Mouse (Mus musculus) liver, embryonic 16.5 days (tissue): Measurements from ENCODE around the gene Stx5a. TPM values are rescaled to one million over a fixed set of nuclear protein-coding genes. Genes with fewer than 3 reads are reported as not detected.
"Not testable (repeated sequence)": the region's sequence is repeated elsewhere in the genome, so short reads cannot be mapped to it uniquely, and the experiment has no call there.

Source experiments
- ATAC-seq: fragments of 200-750 bp; cut with Nextera tagmentation; 2 replicates; pipeline ENCODE4 v1.8.0; 2017; ENCODE audit warnings: low read depth, mild to moderate bottlenecking, moderate number of reproducible peaks, moderate library complexity
- H3K27ac ChIP-seq: fragments of 300-500 bp; sonication (generic); 2 replicates; pipeline ENCODE4 v1.5.1; 2014; ENCODE audit warnings: mild to moderate bottlenecking, low read length
- H3K27me3 ChIP-seq: fragments of 300-500 bp; sonication (generic); 2 replicates; pipeline ENCODE4 v1.6.1; 2014; ENCODE audit warnings: low read depth, low read length, mixed read lengths; ENCODE audit not compliant: control insufficient read depth, insufficient read depth
- H3K36me3 ChIP-seq: fragments of 300-500 bp; sonication (generic); 2 replicates; pipeline ENCODE4 v1.6.1; 2014; ENCODE audit warnings: mild to moderate bottlenecking; ENCODE audit not compliant: control insufficient read depth, insufficient read depth
- H3K4me1 ChIP-seq: fragments of 300-500 bp; sonication (generic); 2 replicates; pipeline ENCODE4 v1.6.1; 2014; ENCODE audit warnings: low read depth, low read length, mixed read lengths; ENCODE audit not compliant: control insufficient read depth
- H3K4me2 ChIP-seq: fragments of 300-500 bp; sonication (generic); 2 replicates; pipeline ENCODE4 v1.6.1; 2014; ENCODE audit warnings: low read depth, low read length, mixed read lengths
- H3K4me3 ChIP-seq: fragments of 300-500 bp; sonication (generic); 2 replicates; pipeline ENCODE4 v1.5.1; 2014; ENCODE audit warnings: low read depth, mild to moderate bottlenecking, low read length
- H3K9ac ChIP-seq: fragments of 300-500 bp; sonication (generic); 2 replicates; pipeline ENCODE4 v1.6.1; 2014; ENCODE audit warnings: low read depth, low read length
- H3K9me3 ChIP-seq: fragments of 300-500 bp; sonication (generic); replicated peaks from 2 replicates; pipeline ENCODE4 v1.6.1; 2016; ENCODE audit warnings: low read length; ENCODE audit not compliant: control insufficient read depth
- WGBS: fragments of 180-500 bp; shearing (Covaris S2); extraction: QIAGEN DNeasy Blood & Tissue Kit; methylation state at CpG from one replicate; pipeline ENCODE4 v1.1.7; 2014; ENCODE audit not compliant: insufficient replicate concordance; 5-methylcytosine and 5-hydroxymethylcytosine counted together
- polyA plus RNA-seq: library from polyadenylated mRNA; unstranded; fragments of >200 nt; fragmentation: Nextera tagmentation; extraction: Ambion mirVana; gene quantifications from 2 replicates; pipeline ENCODE4 v1.2.1, GENCODE M21; 2015

Stx5a gene
- polyA plus RNA-seq, 1 experiment from 2014 or later: 59.8 TPM

DNA sequence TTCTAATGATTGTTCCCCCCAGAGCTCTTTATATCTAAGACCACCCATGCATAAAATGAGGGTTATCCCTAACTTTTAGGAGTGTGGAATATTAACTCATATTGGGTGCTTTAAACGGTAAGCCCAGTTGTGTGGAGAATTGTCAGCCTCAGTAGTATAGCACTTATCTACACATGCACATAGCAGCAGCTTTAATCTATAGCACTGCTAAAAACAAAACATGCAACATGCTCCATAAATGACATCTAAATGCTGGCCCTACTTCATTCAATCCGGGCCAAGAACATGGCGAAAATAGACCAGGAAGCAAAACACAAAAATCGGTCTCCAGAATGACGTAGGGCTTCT lies 18.7 kb upstream of the Stx5a start:
- 0% methylated on average over 5 of the region's 5 CpGs for WGBS
- H3K4me3 ChIP-seq: peak overlapping the region; percentile 70
- peak overlapping the region; percentile 84 for H3K4me2 ChIP-seq
- ATAC-seq: 0 out of 2 replicates have a peak, but pooled peaks have one; percentile 2
- H3K4me1 ChIP-seq: peaks cover 40% of the 10 kb centered on the region
- no peaks in the 10 kb centered on the region for H3K9me3 ChIP-seq
- peak overlapping the region; percentile 95 for H3K9ac ChIP-seq
- H3K27me3 ChIP-seq: no peaks in the 10 kb centered on the region
- peak overlapping the region; percentile 100 for H3K27ac ChIP-seq
- peaks cover 30% of the 10 kb centered on the region for H3K36me3 ChIP-seq

DNA sequence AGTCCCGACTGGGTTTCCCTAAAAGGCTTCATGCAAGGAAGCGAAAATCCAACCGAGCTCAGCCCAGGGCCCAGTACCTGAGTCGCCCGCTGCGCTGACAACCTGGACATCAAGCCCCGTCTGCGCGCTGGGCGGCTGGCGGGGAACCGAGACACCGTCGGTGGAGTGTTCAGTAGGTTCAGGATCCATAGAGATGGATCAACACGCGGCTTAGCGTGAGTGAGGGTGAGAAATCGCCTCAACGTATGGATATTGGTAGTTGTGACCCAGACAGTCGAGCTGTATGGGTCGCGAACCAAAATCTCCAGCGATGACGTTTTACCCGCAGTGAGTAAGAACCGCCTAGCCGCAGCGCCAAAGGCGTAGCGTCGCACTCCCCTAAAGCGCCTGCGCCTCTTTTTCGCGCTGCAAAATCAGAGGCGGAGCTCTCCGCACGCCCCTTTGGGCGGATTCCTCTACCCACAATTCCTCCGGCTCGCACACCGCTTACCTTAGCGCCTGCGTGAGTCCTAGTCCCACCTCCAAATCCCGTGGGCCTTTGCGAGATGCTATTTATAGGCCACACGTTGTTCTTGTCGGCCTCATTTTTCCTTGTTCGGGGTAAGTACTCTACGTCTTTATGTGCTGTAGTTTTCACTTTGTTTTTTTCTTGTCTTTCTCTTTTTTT lies 18.2 kb upstream of the Stx5a start, which contains the start of gene Slc3a2:
TSS of gene Slc3a2 (minus strand) at position 463 of the 667 bp plus-strand sequence.
- H3K27ac ChIP-seq: peak within 1 kb of the TSS; percentile 100
- under 1% methylated on average over 50 of the region's 50 CpGs for WGBS
- H3K4me3 ChIP-seq: peak within 1 kb of the TSS; percentile 70
- peak; percentile 95 for ATAC-seq
- no peaks in the 10 kb centered on the region for H3K9me3 ChIP-seq
- H3K9ac ChIP-seq: peak within 1 kb of the TSS; percentile 95
- H3K36me3 ChIP-seq: peaks cover 30% of the 10 kb centered on the region
- peaks cover 35% of the 10 kb centered on the region for H3K4me1 ChIP-seq
- H3K4me2 ChIP-seq: peak within 1 kb of the TSS; percentile 86
- no peaks in the 10 kb centered on the region for H3K27me3 ChIP-seq

DNA sequence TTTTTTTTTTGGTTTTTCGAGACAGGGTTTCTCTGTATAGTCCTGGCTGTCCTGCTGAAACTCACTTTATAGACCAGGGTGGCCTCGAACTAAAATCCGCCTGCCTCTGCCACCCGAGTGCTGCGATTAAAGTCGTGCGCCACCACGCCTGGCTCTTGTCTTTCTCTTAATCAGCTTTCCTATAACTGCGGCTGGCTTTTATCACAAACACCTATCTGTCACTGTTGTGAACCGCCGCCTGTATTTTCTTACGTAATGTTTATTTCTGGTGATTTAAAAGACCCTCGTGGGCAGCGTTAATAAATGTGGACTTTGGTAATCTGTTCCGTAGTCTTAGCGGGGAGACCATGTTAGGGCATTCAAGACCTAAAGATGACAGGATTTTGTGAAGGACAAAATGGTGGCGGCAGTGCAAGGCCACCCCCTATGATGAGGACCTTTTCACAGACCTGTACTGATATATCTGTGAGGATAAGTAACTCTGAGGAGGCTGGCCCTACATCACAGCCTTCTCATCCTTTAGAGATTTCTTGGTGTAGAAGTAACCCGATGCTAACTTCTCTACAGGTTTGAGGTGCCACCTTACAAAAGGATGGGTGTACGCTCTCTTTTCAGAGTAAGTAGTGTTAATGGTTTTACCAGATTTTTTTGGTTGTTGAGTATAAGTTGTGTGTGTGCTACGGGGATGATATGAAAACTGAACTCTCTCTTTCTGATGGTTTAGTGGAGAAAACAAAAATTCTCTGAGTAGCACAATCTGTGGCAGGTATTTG lies 17.5 kb upstream of the Stx5a start:
- WGBS: under 1% methylated on average over 20 of the region's 20 CpGs
- Histone ChIP-seq H3K36me3 (peaks cover 30% of the 10 kb centered on the region), H3K9ac (peak overlapping the region; percentile 72), H3K27ac (peak overlapping the region; percentile 100), H3K27me3 (no peaks in the 10 kb centered on the region), H3K4me1 (peaks cover 31% of the 10 kb centered on the region), H3K9me3 (no peaks in the 10 kb centered on the region), H3K4me3 (peak overlapping the region; percentile 70), H3K4me2 (peak overlapping the region; percentile 86)
- ATAC-seq: no peak

DNA sequence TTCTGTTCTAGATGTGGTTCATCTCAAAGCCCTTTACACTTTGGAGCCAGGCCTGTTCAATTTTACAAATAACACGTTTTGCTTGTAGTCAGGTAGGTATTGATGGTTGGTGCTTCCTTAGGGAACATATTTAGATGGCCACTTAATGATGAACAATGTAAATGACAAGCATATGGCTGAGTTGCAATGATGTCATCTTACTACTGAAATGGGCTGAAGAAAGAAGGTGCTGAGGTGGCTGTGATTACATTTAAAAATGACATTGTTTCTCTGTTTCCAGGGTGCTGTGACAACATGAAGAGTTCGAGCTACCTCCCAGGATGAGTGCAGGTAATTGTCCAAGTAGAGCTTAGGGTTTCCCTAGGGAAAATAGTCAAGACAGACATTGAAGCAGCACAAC lies 16.8 kb upstream of the Stx5a start:
- peaks cover 30% of the 10 kb centered on the region for H3K36me3 ChIP-seq
- no peaks in the 10 kb centered on the region for H3K27me3 ChIP-seq
- no peaks in the 10 kb centered on the region for H3K9me3 ChIP-seq
- WGBS: 1% methylated on average over 2 of the region's 2 CpGs
- no peak for ATAC-seq
- peaks cover 30% of the 10 kb centered on the region for H3K4me1 ChIP-seq
- peak overlapping the region; percentile 70 for H3K4me3 ChIP-seq
- peak overlapping the region; percentile 86 for H3K4me2 ChIP-seq
- peak overlapping the region; percentile 72 for H3K9ac ChIP-seq
- peak overlapping the region; percentile 100 for H3K27ac ChIP-seq

DNA sequence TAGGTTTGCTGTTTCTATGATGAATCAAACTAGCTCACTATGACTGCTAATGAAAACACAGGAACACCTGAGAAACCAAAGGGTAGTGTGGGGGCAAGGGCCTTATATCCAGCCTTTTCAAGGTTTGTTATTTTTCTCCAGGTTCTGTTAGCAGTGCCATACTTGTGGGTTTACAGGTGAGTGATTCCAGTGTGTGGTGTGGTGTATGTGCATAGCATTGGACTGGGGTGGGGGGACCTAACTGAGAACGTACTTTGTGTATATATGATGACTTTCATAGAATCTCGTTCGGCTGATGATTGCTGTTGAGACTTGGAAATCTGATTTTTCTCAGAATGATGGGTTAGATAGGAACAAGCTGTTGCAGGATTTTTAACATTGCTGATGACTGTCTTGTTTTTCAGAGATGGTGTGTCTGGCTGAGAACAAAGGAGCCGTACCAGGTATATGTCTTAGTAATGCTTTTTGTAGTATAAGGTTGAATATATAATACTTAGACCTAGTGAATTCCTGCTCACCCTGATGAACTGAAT lies 16.1 kb upstream of the Stx5a start:
- peaks cover 30% of the 10 kb centered on the region for H3K36me3 ChIP-seq
- H3K9me3 ChIP-seq: no peaks in the 10 kb centered on the region
- peak overlapping the region; percentile 70 for H3K4me3 ChIP-seq
- H3K27me3 ChIP-seq: no peaks in the 10 kb centered on the region
- H3K4me1 ChIP-seq: peaks cover 30% of the 10 kb centered on the region
- peak overlapping the region; percentile 72 for H3K9ac ChIP-seq
- peak overlapping the region; percentile 100 for H3K27ac ChIP-seq
- WGBS: 29% methylated on average over 4 of the region's 4 CpGs
- ATAC-seq: no peak
- H3K4me2 ChIP-seq: peak overlapping the region; percentile 86

DNA sequence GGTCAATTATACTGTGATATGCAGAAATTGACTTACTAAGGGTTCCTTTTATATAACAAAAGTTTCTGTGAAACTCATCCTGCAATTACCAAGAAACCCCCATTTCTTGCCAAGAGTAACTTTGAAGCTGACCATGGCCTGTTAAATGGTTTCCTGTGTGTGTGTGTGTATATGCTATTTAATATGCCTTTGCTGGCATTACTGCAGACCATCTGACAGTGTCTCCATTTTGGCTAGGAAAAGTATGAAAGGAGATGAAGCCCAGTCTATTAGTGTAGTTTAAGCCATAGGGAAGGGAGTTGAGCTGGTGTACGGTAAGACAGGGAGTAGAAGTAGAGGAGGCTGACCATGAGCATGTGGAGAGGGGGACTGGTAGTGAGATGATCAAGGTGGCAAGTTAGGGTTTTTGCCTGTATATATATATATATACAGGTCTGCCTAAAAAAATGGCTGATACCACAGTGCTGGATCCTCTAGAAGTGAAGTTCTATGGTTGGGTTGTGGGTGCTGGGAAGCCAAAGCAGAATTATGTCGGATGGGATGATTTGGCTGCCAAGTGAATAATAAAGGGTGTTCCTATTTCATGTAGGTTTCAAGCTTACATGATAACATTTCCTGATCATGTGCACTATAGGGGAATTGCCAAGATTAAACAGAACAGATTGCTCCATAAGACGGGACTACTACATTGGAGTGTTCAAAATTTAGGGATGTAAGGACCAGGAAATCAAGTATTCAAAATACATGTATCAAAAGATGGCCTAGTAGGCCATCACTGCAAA lies 14.4 kb upstream of the Stx5a start:
- Histone ChIP-seq H3K9ac (no peak overlapping the region), H3K4me1 (peaks cover 21% of the 10 kb centered on the region), H3K9me3 (no peaks in the 10 kb centered on the region), H3K27ac (no peak overlapping the region), H3K27me3 (no peaks in the 10 kb centered on the region), H3K4me2 (no peak overlapping the region), H3K4me3 (no peak overlapping the region), H3K36me3 (peaks cover 30% of the 10 kb centered on the region)
- ATAC-seq: no peak
- 13% methylated on average over 3 of the region's 3 CpGs for WGBS

DNA sequence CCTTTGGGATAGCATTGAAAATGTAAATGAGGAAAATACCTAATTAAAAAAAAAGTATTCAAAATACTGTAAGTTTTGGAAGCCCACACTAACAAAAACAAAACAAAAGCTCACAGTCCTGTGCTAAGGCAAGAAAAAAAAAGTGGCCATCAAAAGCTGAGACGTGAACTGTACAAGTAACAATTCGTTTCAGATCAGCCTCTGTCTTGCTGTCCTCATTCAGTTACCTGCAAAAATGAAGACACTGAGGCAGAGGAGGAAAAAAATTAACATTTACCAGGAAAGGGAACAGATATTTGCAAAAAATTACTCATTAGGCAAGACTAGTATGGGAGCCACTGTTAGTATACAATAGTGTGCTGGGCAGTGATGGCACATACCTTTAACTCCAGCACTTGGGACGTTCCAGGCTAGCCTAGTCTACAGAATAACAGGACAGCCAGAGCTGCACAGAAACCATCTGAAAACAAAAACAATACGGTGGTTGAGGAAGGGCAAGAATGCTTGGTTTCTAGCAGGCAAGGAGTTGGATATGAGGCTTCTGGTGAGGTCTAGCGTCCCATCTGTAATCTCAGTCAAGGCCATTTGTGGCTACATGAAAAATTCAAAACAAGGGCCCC lies 13.6 kb upstream of the Stx5a start:
- Histone ChIP-seq H3K9ac (no peak overlapping the region), H3K36me3 (peaks cover 30% of the 10 kb centered on the region), H3K4me3 (no peak overlapping the region), H3K4me1 (peaks cover 17% of the 10 kb centered on the region), H3K27me3 (no peaks in the 10 kb centered on the region), H3K9me3 (no peaks in the 10 kb centered on the region), H3K27ac (0 out of 2 replicates have a peak overlapping the region, but pooled peaks have one; percentile 0), H3K4me2 (no peak overlapping the region)
- ATAC-seq: no peak
- 9% methylated on average over 5 of the region's 5 CpGs for WGBS

DNA sequence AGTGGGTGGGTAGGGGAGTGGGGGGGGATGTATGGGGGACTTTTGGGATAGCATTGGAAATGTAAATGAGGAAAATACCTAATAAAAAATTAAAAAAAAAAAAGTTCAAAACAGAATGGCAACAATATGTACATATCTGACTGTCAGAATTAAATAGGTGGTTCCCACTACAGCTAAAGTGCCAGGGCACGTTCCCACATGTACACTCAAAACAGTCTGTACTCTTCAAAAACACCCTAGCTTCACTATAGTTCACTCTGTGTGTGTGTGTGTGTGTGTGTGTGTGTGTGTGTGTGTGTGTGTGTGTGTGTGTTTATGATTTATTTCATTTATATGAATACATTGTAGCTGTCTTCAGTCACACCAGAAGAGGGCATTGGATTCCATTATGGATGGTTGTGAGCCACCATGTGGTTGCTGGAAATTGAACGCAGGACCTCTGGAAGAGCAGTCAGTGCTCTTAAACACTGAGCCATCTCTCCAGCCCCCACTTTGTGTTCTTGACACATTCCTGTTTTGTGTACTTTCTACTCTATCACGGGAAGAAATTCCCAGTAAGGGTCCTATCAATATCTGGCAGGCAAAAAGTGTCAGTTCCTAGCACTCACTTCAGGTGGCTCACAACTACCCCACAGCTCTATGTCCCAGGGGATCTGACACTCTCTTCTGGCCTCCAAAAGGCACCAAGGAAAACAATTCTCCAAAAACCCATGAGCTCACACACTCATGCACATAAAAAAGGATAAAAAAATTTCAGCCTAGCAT lies 12.7 kb upstream of the Stx5a start:
- H3K4me2 ChIP-seq, H3K27ac ChIP-seq, ATAC-seq, H3K27me3 ChIP-seq, H3K9me3 ChIP-seq, H3K9ac ChIP-seq, H3K4me3 ChIP-seq: not testable (repeated sequence)
- 49% methylated on average over 3 of the region's 3 CpGs for WGBS
- Histone ChIP-seq H3K36me3 (peaks cover 30% of the 10 kb centered on the region), H3K4me1 (peaks cover 17% of the 10 kb centered on the region)
